Mouse (Mus musculus): ENCODE results near the gene Hes5. TPM values are rescaled to one million over a fixed set of nuclear protein-coding genes. Genes with fewer than 3 reads are reported as not detected.

Hes5 gene
- total and polyA plus RNA-seq, 3 experiments, result not detected

DNA sequence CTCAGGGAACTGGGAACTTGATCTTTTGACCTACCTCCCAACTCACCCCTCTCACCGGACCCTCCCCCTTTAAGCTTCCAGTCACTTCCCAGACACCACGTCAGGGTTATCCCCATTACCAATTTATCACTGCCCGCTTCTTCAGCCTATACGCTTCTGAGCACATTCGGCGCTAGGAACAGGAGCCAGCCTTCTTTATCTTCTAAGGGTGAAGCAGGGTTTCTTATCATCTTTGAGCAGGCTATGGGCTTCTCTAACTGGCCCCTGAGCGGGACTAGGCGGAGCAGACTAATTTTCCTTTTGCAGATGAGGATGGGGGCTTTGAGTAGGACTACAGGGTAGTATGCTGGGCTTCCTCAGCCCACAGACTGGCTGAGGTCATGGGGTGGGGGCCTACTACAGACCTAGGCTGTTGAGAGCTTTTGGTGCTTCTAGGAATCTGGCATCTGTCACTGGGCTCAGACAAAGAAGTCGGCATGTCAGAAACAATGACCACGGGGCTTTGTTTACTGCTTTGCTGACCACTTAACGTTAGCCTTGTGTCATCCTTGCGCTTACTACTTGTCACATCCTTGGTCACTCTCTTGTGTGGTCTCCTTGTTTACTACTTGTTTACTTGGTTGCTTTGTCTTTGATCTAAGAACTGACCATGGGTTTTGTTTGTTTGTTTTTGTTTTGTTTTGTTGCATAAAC lies 32.2 kb upstream of the Hes5 start, which contains the start of gene Tnfrsf14 (continued):
- TF ChIP-seq USF2 (IDR thresholded peaks at IDR 0.05; ENCODE audit: borderline replicate concordance in 1 of 2, insufficient read depth in 1 of 2, low read depth in 1 of 2, low read length in 2 of 2), result no peak
- no peak; the same call in 1 of the 2 replicates for TF ChIP-seq MYB (IDR thresholded peaks at IDR 0.05; ENCODE audit: low read depth, low read length)
- TF ChIP-seq ZMIZ1 (IDR thresholded peaks at IDR 0.05; ENCODE audit: low read depth, low read length), result peak; percentile 55

GRCm38 (mm10) chr4:154929088-154929660 lies 31.5 kb upstream of the Hes5 start:
- peak; percentile 64 for DNase-seq (ENCODE audit: low read depth, low spot score)
- H3K9ac ChIP-seq (ENCODE audit: control insufficient read depth, low read depth, low read length, poor library complexity, severe bottlenecking), result peak overlapping the region; percentile 68
- peaks cover 3 to 24% of the 10 kb centered on the region in 2 experiments; a peak in 3 of 4 replicates for H3K4me1 ChIP-seq (ENCODE audit: control insufficient read depth in 1 of 2, insufficient read depth in 2 of 2, low read length in 2 of 2)
- no peaks in the 10 kb centered on the region for H3K9me3 ChIP-seq (replicated peaks; ENCODE audit: insufficient read depth, low read length)
- TF ChIP-seq MYB (IDR thresholded peaks at IDR 0.05; ENCODE audit: low read depth, low read length) (0 out of 2 replicates have a peak, but pooled peaks have one; percentile 17), TAL1 (IDR thresholded peaks at IDR 0.05; ENCODE audit: low read length) (no peak), MXI1 (IDR thresholded peaks at IDR 0.05; ENCODE audit: low read depth, low read length) (peak; percentile 2; the same call in 1 of the 2 replicates), MAZ (IDR thresholded peaks at IDR 0.05; ENCODE audit: low read depth, low read length) (no peak), MAFK (IDR thresholded peaks at IDR 0.05; ENCODE audit: borderline replicate concordance, low read depth, low read length) (no peak), CTCF (IDR thresholded peaks at IDR 0.05 in 2 of 3, conservative IDR thresholded peaks at IDR 0.05 in 1 of 3; ENCODE audit: control insufficient read depth in 1 of 3, insufficient read depth in 1 of 3, low read depth in 2 of 3, low read length in 3 of 3, poor library complexity in 1 of 3, severe bottlenecking in 1 of 3) (no peak), ELF1 (IDR thresholded peaks at IDR 0.05; ENCODE audit: low read depth, low read length) (no peak), KAT2A (conservative IDR thresholded peaks at IDR 0.05; ENCODE audit: low read depth, low read length) (no peak), BHLHE40 (IDR thresholded peaks at IDR 0.05; ENCODE audit: borderline replicate concordance, low read depth, low read length) (no peak), USF1 (IDR thresholded peaks at IDR 0.05; ENCODE audit: low read depth, low read length) (peak; percentile 76), ZNF384 (IDR thresholded peaks at IDR 0.05; ENCODE audit: low read depth, low read length) (no peak), GATA1 (IDR thresholded peaks at IDR 0.05; ENCODE audit: low read depth, low read length) (no peak), MEF2A (IDR thresholded peaks at IDR 0.05; ENCODE audit: extremely low read depth, insufficient replicate concordance, low read depth, low read length, poor library complexity, severe bottlenecking) (no peak), EP300 (IDR thresholded peaks at IDR 0.05; ENCODE audit: low read depth in 1 of 2, low read length in 2 of 2) (no peak), ZC3H11A (IDR thresholded peaks at IDR 0.05; ENCODE audit: low read depth, low read length) (no peak), HCFC1 (IDR thresholded peaks at IDR 0.05; ENCODE audit: low read depth, low read length) (peak; percentile 26; the same call in 1 of the 2 replicates), USF2 (IDR thresholded peaks at IDR 0.05; ENCODE audit: borderline replicate concordance in 1 of 2, insufficient read depth in 1 of 2, low read depth in 1 of 2, low read length in 2 of 2) (no peak), ZKSCAN1 (IDR thresholded peaks at IDR 0.05; ENCODE audit: low read depth, low read length) (0 out of 2 replicates have a peak, but pooled peaks have one; percentile 33), RAD21 (IDR thresholded peaks at IDR 0.05; ENCODE audit: low read depth, low read length) (no peak), MYC (IDR thresholded peaks at IDR 0.05; ENCODE audit: low read depth, low read length) (no peak), NELFE (IDR thresholded peaks at IDR 0.05; ENCODE audit: low read depth, low read length) (peak; percentile 14; the same call in 1 of the 2 replicates), ZMIZ1 (IDR thresholded peaks at IDR 0.05; ENCODE audit: low read depth, low read length) (no peak)
- no peaks in the 10 kb centered on the region; a peak in 1 of 4 replicates for H3K27me3 ChIP-seq (ENCODE audit: control insufficient read depth in 1 of 2, insufficient read depth in 2 of 2, low read length in 2 of 2)
- peak overlapping the region; percentile 58 to 76 for H3K4me3 ChIP-seq (ENCODE audit: control insufficient read depth in 1 of 2, insufficient read depth in 1 of 2, low read depth in 2 of 2, low read length in 2 of 2)
- H3K27ac ChIP-seq (ENCODE audit: control insufficient read depth, low read depth, low read length), result peak overlapping the region; percentile 89
- peaks cover 0 to 4% of the 10 kb centered on the region in 2 experiments; a peak in 1 of 4 replicates for H3K36me3 ChIP-seq (ENCODE audit: control insufficient read depth in 1 of 2, insufficient read depth in 2 of 2, low read length in 2 of 2)
- H3K79me2 ChIP-seq (ENCODE audit: control insufficient read depth, insufficient read depth, low read length, poor library complexity), result no peaks in the 10 kb centered on the region; the same call in none of the 2 replicates

Data from MEL (cell line).